Mouse (Mus musculus) liver, embryonic 16.5 days (tissue): ENCODE data around the gene Mical3. TPM values are rescaled to one million over a fixed set of nuclear protein-coding genes. Genes with fewer than 3 reads are reported as not detected.
A peak's percentile ranks its signal among the peaks of the same experiment; 100 is the strongest.

Experiments
- ATAC-seq: fragments of 200-750 bp; cut with Nextera tagmentation; 2 replicates; pipeline ENCODE4 v1.8.0; 2017; ENCODE audit warnings: low read depth, mild to moderate bottlenecking, moderate number of reproducible peaks, moderate library complexity
- H3K27ac ChIP-seq: fragments of 300-500 bp; sonication (generic); 2 replicates; pipeline ENCODE4 v1.5.1; 2014; ENCODE audit warnings: mild to moderate bottlenecking, low read length
- H3K27me3 ChIP-seq: fragments of 300-500 bp; sonication (generic); 2 replicates; pipeline ENCODE4 v1.6.1; 2014; ENCODE audit warnings: low read depth, low read length, mixed read lengths; ENCODE audit not compliant: control insufficient read depth, insufficient read depth
- H3K36me3 ChIP-seq: fragments of 300-500 bp; sonication (generic); 2 replicates; pipeline ENCODE4 v1.6.1; 2014; ENCODE audit warnings: mild to moderate bottlenecking; ENCODE audit not compliant: control insufficient read depth, insufficient read depth
- H3K4me1 ChIP-seq: fragments of 300-500 bp; sonication (generic); 2 replicates; pipeline ENCODE4 v1.6.1; 2014; ENCODE audit warnings: low read depth, low read length, mixed read lengths; ENCODE audit not compliant: control insufficient read depth
- H3K4me2 ChIP-seq: fragments of 300-500 bp; sonication (generic); 2 replicates; pipeline ENCODE4 v1.6.1; 2014; ENCODE audit warnings: low read depth, low read length, mixed read lengths
- H3K4me3 ChIP-seq: fragments of 300-500 bp; sonication (generic); 2 replicates; pipeline ENCODE4 v1.5.1; 2014; ENCODE audit warnings: low read depth, mild to moderate bottlenecking, low read length
- H3K9ac ChIP-seq: fragments of 300-500 bp; sonication (generic); 2 replicates; pipeline ENCODE4 v1.6.1; 2014; ENCODE audit warnings: low read depth, low read length
- H3K9me3 ChIP-seq: fragments of 300-500 bp; sonication (generic); replicated peaks from 2 replicates; pipeline ENCODE4 v1.6.1; 2016; ENCODE audit warnings: low read length; ENCODE audit not compliant: control insufficient read depth
- WGBS: fragments of 180-500 bp; shearing (Covaris S2); extraction: QIAGEN DNeasy Blood & Tissue Kit; methylation state at CpG from one replicate; pipeline ENCODE4 v1.1.7; 2014; ENCODE audit not compliant: insufficient replicate concordance; 5-methylcytosine and 5-hydroxymethylcytosine counted together
- polyA plus RNA-seq: library from polyadenylated mRNA; unstranded; fragments of >200 nt; fragmentation: Nextera tagmentation; extraction: Ambion mirVana; gene quantifications from 2 replicates; pipeline ENCODE4 v1.2.1, GENCODE M21; 2015

The Mical3 gene
- polyA plus RNA-seq, 1 experiment from 2014 or later = 9.2 TPM

DNA sequence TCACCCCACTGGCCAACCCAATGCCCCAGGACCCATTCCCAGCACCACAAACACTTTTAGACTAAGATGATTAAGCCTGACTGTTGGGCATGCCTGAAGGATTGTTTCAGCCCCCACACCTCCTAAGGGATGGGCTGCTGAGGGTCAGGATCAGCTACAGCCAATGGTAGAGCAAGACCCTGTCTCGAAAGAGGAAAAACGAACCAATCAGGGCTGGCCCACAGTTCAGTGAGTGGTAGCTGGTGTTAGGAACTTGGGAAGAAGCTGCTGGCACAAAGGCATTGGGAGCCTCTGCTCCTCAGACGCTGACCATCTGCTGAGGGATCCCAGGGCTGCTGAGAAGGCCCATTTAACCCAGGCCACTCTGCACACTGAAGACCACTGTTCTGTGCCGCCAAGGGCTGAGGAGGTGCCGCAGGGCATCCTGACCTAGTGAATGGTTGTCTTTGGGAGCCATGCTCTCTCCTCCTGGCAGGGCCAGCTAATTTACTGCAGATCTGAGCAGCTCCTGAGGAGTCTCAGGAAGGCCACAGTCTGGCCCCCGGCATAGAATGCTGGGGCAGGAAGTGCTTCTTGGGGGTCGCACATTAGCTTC is 36.7 kb upstream of the Mical3 start:
- Histone ChIP-seq H3K27me3 (no peaks in the 10 kb centered on the region), H3K9ac (no peak overlapping the region), H3K4me2 (no peak overlapping the region), H3K4me3 (no peak overlapping the region), H3K4me1 (peaks cover 5% of the 10 kb centered on the region), H3K9me3 (no peaks in the 10 kb centered on the region), H3K36me3 (no peaks in the 10 kb centered on the region), H3K27ac (no peak overlapping the region)
- ATAC-seq = no peak
- WGBS = 62% methylated on average over 7 of the region's 7 CpGs

DNA sequence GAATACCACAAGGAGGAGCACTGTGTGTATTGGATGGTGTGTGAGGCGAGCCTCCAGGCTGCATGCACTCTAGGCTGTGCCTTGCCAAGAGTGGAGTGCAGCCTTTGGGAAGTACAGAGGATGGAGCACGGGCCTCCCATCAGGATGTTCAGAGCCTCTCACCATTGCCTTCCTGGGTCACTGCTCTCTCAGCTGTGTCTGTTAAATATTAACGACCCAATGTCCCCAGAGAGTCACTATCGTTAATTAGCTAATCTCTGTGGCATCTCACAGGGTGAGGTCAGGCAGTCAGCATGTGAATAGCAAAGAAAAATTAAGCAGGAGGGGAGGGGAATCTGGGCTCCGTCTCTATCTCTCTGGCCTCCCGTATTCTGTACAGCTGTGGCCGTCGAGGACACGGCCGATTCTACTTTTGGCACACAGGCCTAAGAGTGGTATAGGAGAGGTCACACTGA is 35.3 kb upstream of the Mical3 start:
- peak; percentile 83 for ATAC-seq
- H3K9me3 ChIP-seq = no peaks in the 10 kb centered on the region
- H3K27ac ChIP-seq = 0 out of 2 replicates have a peak overlapping the region, but pooled peaks have one; percentile 38
- WGBS = 46% methylated on average over 10 of the region's 10 CpGs
- H3K36me3 ChIP-seq = no peaks in the 10 kb centered on the region
- peaks cover 5% of the 10 kb centered on the region for H3K4me1 ChIP-seq
- H3K9ac ChIP-seq = no peak overlapping the region
- no peaks in the 10 kb centered on the region for H3K27me3 ChIP-seq
- no peak overlapping the region for H3K4me2 ChIP-seq
- H3K4me3 ChIP-seq = no peak overlapping the region

DNA sequence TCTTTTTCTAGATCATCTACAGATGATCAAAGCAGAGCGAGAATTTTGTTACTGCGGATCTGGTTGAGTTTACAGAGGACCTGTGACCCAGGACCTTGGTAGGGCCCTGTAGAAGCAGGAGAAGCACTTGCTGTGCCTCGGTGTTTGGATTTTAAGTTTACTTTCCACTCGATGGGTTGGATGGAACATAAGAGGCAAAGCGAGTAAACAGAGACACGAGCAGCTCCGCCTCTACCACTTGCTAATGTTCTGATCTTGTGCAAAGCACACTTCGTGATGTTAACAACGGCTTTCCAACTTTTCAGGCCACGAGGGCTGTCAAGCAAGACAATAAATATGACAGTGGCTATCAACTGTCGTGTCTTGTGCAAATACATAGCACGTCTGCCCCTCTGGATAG is 31.8 kb upstream of the Mical3 start:
- WGBS = 56% methylated on average over 12 of the region's 12 CpGs
- ATAC-seq = peak; percentile 17; the same call in 1 of the 2 replicates
- H3K4me3 ChIP-seq = no peak overlapping the region

DNA sequence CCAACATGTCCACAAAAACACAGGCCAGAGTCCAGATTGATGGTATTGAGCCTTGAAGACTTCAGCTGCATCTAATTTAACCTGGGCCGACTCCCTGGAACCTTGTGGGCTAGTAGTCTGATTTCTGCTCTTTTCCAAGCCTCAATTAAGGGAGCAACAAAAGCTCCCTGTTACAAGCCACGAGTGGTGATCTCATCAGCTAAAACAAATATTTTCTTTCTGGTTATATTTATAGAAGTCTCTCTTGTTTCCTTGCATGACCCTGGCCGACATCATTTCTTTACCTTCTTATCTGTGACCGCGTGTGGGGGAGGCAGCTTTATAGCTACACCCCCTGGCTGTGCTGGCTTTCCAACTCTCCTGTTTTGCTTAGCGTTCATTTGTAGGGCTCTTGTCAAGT is 29.3 kb upstream of the Mical3 start:
- Histone ChIP-seq H3K4me1 (peaks cover 5% of the 10 kb centered on the region), H3K36me3 (no peaks in the 10 kb centered on the region), H3K27ac (no peak overlapping the region), H3K27me3 (no peaks in the 10 kb centered on the region), H3K9me3 (no peaks in the 10 kb centered on the region), H3K4me2 (no peak overlapping the region), H3K9ac (no peak overlapping the region), H3K4me3 (no peak overlapping the region)
- WGBS = 40% methylated on average over 6 of the region's 6 CpGs
- ATAC-seq = no peak

More for the DNA sequence above, 31.8 kb upstream of the Mical3 start:
- no peaks in the 10 kb centered on the region for H3K9me3 ChIP-seq
- no peak overlapping the region for H3K27ac ChIP-seq
- no peak overlapping the region for H3K4me2 ChIP-seq
- H3K4me1 ChIP-seq = peaks cover 10% of the 10 kb centered on the region
- no peaks in the 10 kb centered on the region for H3K27me3 ChIP-seq
- H3K36me3 ChIP-seq = no peaks in the 10 kb centered on the region
- no peak overlapping the region for H3K9ac ChIP-seq

DNA sequence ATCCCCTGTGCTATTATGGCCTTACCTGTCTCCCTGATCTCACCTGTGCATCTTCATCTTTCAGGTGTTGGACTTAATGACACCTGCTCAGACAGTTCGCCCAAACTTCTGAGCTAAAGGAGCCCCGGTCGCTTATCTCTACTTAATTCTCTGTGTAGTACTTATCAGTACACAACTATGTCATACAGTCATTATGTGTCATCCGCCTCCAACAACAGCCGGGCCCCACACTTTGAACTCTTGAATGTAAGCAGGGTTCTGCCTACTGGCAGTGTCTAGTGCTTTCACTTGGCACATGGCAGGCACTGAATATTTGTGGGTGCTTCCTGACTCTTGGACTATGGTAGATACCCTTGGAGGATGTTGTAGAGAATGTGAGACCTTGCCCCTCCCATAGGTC is 28.8 kb upstream of the Mical3 start:
- Histone ChIP-seq H3K27ac (no peak overlapping the region), H3K9me3 (no peaks in the 10 kb centered on the region), H3K27me3 (no peaks in the 10 kb centered on the region), H3K9ac (no peak overlapping the region), H3K4me3 (no peak overlapping the region), H3K4me2 (no peak overlapping the region), H3K4me1 (peaks cover 5% of the 10 kb centered on the region), H3K36me3 (no peaks in the 10 kb centered on the region)
- ATAC-seq = no peak
- WGBS = 35% methylated on average over 5 of the region's 5 CpGs

DNA sequence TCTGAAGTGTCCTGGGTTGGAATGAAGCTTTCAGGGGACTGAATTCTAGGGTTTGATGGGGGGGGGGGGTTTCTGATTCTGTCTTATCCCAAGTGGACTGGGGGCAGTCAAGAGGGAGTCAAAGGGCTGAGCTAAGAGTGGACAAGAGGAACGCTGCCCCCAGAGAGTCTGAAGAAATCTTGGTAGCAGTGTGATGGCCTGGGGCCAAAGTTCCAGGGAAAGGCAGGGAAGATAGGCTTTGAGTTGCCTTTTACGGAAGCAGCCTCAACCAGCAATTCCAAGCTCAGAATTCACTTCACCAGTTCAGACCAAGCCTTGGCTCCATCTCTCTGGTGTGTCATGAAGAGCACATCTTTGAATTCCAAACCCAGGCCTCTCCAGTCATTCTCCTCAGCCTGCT is 25.2 kb upstream of the Mical3 start:
- Histone ChIP-seq H3K4me3 (no peak overlapping the region), H3K36me3 (no peaks in the 10 kb centered on the region), H3K4me2 (no peak overlapping the region), H3K9me3 (no peaks in the 10 kb centered on the region), H3K9ac (no peak overlapping the region), H3K27me3 (no peaks in the 10 kb centered on the region), H3K4me1 (peaks cover 5% of the 10 kb centered on the region), H3K27ac (no peak overlapping the region)
- ATAC-seq = no peak
- 67% methylated on average over 2 of the region's 2 CpGs for WGBS

DNA sequence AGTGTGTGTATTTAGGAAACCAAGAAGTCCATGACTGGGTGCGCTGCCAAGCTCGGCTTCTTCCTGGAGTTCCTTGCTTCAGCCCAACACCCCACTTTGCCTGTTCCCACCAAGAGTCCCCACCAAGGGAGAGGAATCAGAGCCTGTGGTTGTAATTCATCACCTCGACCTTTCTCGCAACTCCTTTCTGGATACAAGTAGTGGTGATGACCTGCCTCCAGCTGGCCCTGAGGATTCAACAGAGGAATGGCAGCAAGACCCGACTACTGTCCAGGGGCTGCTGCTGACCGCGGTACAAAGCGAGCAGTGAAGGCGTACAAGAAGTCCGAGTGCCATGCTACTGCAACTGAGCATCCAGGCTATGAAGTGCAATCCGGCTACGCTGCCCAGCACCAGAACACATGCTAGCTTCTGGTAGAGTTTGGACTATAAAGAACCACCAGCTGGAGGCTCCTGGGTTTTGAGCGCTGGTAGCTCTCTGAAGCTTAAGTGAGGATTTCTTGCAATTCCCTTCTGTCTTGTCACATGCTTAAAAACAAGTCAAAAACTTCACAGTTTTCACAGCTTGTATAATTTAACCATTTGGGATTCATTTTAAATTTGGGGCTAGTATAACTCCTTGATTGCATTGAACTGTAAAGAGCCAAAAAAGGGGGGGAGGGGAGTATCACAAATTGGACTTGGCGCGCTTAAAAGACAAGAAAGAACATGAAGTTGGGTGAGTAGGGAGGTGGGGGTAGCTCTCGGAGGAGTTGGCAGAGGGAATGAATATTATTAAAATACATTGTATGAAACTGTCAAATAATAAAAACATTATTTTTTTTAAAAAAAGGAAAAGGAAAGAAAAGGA is 23.9 kb upstream of the Mical3 start:
- H3K4me2 ChIP-seq = no peak overlapping the region
- H3K9ac ChIP-seq = no peak overlapping the region
- ATAC-seq = no peak
- no peak overlapping the region for H3K4me3 ChIP-seq
- no peaks in the 10 kb centered on the region for H3K9me3 ChIP-seq
- peaks cover 3% of the 10 kb centered on the region for H3K4me1 ChIP-seq
- H3K36me3 ChIP-seq = no peaks in the 10 kb centered on the region
- WGBS = 77% methylated on average over 16 of the region's 16 CpGs
- no peak overlapping the region for H3K27ac ChIP-seq
- H3K27me3 ChIP-seq = no peaks in the 10 kb centered on the region

DNA sequence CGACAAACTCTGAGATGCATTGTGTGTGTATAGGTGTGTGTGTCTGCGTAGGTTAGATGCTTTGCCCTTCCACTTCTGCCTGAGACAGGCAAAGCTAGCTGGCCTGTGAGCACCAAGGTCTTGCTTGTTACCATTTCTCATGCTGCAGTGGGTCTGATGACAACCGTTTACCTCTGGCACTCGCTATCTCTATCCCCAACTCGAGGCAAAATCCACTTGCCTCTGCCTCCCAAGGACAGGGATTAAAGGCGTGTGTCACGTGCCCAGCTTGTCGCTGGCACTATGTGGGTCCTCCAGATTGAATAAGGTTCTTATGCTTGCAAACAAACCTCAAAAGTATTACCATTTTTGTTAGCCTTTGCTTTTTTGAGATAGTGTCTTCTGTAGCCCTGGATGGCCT is 22.4 kb upstream of the Mical3 start:
- Histone ChIP-seq H3K4me2 (no peak overlapping the region), H3K4me3 (no peak overlapping the region), H3K27ac (no peak overlapping the region), H3K9me3 (no peaks in the 10 kb centered on the region), H3K27me3 (no peaks in the 10 kb centered on the region), H3K36me3 (no peaks in the 10 kb centered on the region), H3K9ac (no peak overlapping the region), H3K4me1 (no peaks in the 10 kb centered on the region)
- 67% methylated on average over 8 of the region's 8 CpGs for WGBS
- ATAC-seq = no peak

DNA sequence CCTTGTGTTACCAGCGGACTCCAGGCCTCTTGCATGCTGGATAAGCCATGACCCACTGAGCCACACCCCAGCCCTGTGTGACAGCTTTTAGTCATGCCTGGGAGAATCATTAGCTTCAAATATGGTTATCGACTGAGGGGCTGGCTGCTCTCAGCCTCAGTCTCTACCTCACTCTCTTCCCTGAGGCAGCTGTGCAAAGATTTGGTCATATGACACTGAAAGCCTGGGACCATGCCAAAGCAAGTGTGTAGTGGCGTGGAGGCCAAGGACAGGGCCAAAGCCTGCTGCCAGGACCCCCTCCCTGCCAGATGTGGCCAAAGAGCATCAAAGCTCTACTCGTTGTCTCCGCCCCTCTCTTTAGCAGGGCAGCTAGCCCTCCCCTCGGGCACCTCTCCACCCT is 20.9 kb upstream of the Mical3 start:
- WGBS = 51% methylated on average over 6 of the region's 6 CpGs
- peak; percentile 90 for ATAC-seq

More for the DNA sequence above, 20.9 kb upstream of the Mical3 start:
- H3K27ac ChIP-seq = peak overlapping the region; percentile 21; the same call in 1 of the 2 replicates
- H3K36me3 ChIP-seq = no peaks in the 10 kb centered on the region
- H3K9ac ChIP-seq = no peak overlapping the region
- no peak overlapping the region for H3K4me3 ChIP-seq
- no peaks in the 10 kb centered on the region for H3K9me3 ChIP-seq
- H3K27me3 ChIP-seq = no peaks in the 10 kb centered on the region
- H3K4me1 ChIP-seq = no peaks in the 10 kb centered on the region
- no peak overlapping the region for H3K4me2 ChIP-seq
